Mouse (Mus musculus) MEL (cell line): ENCODE results near the gene Bmp7. TPM values are rescaled to one million over a fixed set of nuclear protein-coding genes. Genes with fewer than 3 reads are reported as not detected.

ENCODE experiments used
- DNase-seq: peaks from one replicate; pipeline ENCODE4 v3.0.0; 2011; ENCODE audit warnings: low read depth, low spot score
- H3K27ac ChIP-seq: 2 replicates; pipeline ENCODE4 v1.5.1; 2012; ENCODE audit warnings: low read depth, mild to moderate bottlenecking, control low read depth, low read length, moderate library complexity; ENCODE audit not compliant: control insufficient read depth
- H3K27me3 ChIP-seq, 2 experiments: fragments of 150-350 bp in 1 of 2; sonication (generic) in 1 of 2; 2 replicates each; pipeline ENCODE4 v1.6.1; 2012; ENCODE audit warnings: low read length in 2 of 2, mild to moderate bottlenecking in 2 of 2, improper control_type of control experiment in 1 of 2, moderate library complexity in 1 of 2; ENCODE audit not compliant: insufficient read depth in 2 of 2, control insufficient read depth in 1 of 2
- H3K36me3 ChIP-seq, 2 experiments: 2 replicates each; pipeline ENCODE4 v1.6.1; 2012 to 2014; ENCODE audit warnings: low read length in 2 of 2, improper control_type of control experiment in 1 of 2, inconsistent platforms in 1 of 2, mild to moderate bottlenecking in 1 of 2; ENCODE audit not compliant: insufficient read depth in 2 of 2, control insufficient read depth in 1 of 2
- H3K4me1 ChIP-seq, 2 experiments: fragments of 150-350 bp in 1 of 2; sonication (generic) in 1 of 2; 2 replicates each; pipeline ENCODE4 v1.6.1; 2012; ENCODE audit warnings: low read length in 2 of 2, improper control_type of control experiment in 1 of 2, mild to moderate bottlenecking in 1 of 2; ENCODE audit not compliant: insufficient read depth in 2 of 2, control insufficient read depth in 1 of 2
- H3K4me3 ChIP-seq, 2 experiments: fragments of 150-350 bp in 1 of 2; sonication (generic) in 1 of 2; 2 replicates each; pipeline ENCODE4 v1.5.1; 2012; ENCODE audit warnings: low read depth in 2 of 2, low read length in 2 of 2, mild to moderate bottlenecking in 2 of 2, moderate library complexity in 2 of 2, control low read depth in 1 of 2, improper control_type of control experiment in 1 of 2; ENCODE audit not compliant: control insufficient read depth in 1 of 2, insufficient read depth in 1 of 2
- H3K79me2 ChIP-seq: 2 replicates; pipeline ENCODE4 v1.6.1; 2012; ENCODE audit warnings: mild to moderate bottlenecking, low read length, moderate library complexity; ENCODE audit not compliant: control insufficient read depth, poor library complexity, insufficient read depth
- H3K9ac ChIP-seq: 2 replicates; pipeline ENCODE4 v1.6.1; 2012; ENCODE audit warnings: low read depth, mild to moderate bottlenecking, control low read depth, low read length, moderate library complexity; ENCODE audit not compliant: control insufficient read depth, poor library complexity, severe bottlenecking
- H3K9me3 ChIP-seq: fragments of 150-350 bp; sonication (generic); replicated peaks from 2 replicates; pipeline ENCODE4 v1.6.1; 2012; ENCODE audit warnings: mild to moderate bottlenecking, low read length, improper control_type of control experiment, moderate library complexity; ENCODE audit not compliant: insufficient read depth
- BHLHE40 ChIP-seq: IDR thresholded peaks from 2 replicates; pipeline ENCODE4 v1.6.1; 2012; ENCODE audit warnings: low read depth, mild to moderate bottlenecking, inconsistent platforms, low read length, improper control_type of control experiment, borderline replicate concordance
- CHD1 ChIP-seq: IDR thresholded peaks from 2 replicates; pipeline ENCODE4 v1.6.1; 2012; ENCODE audit warnings: low read depth, mild to moderate bottlenecking, inconsistent platforms, low read length, improper control_type of control experiment
- CHD2 ChIP-seq: IDR thresholded peaks from 2 replicates; pipeline ENCODE4 v1.6.1; 2011; ENCODE audit warnings: low read length, improper control_type of control experiment
- CTCF ChIP-seq, 3 experiments: IDR thresholded peaks in 2 of 3; conservative IDR thresholded peaks in 1 of 3; 2 replicates each; pipeline ENCODE4 v1.5.1; 2011 to 2012; ENCODE audit warnings: low read length in 3 of 3, low read depth in 2 of 3, mild to moderate bottlenecking in 2 of 3, improper control_type of control experiment in 1 of 3, inconsistent platforms in 1 of 3, mixed read lengths in 1 of 3, moderate library complexity in 1 of 3; ENCODE audit not compliant: control insufficient read depth in 1 of 3, insufficient read depth in 1 of 3, poor library complexity in 1 of 3, severe bottlenecking in 1 of 3
- ELF1 ChIP-seq: IDR thresholded peaks from 2 replicates; pipeline ENCODE4 v1.6.1; 2014; ENCODE audit warnings: low read depth, mild to moderate bottlenecking, inconsistent platforms, low read length, improper control_type of control experiment, moderate library complexity
- ETS1 ChIP-seq: IDR thresholded peaks from 2 replicates; pipeline ENCODE4 v1.6.1; 2012; ENCODE audit warnings: low read depth, mild to moderate bottlenecking, inconsistent platforms, low read length, improper control_type of control experiment, moderate library complexity
- GABPA ChIP-seq: IDR thresholded peaks from 2 replicates; pipeline ENCODE4 v1.6.1; 2012; ENCODE audit warnings: low read depth, mild to moderate bottlenecking, inconsistent platforms, low read length, improper control_type of control experiment, moderate library complexity
- GATA1 ChIP-seq: IDR thresholded peaks from 2 replicates; pipeline ENCODE4 v1.6.1; 2011; ENCODE audit warnings: low read depth, low read length, improper control_type of control experiment
- MEF2A ChIP-seq: IDR thresholded peaks from 2 replicates; pipeline ENCODE4 v1.6.1; 2014; ENCODE audit warnings: low read depth, mild to moderate bottlenecking, inconsistent platforms, low read length, improper control_type of control experiment; ENCODE audit not compliant: poor library complexity, insufficient replicate concordance, severe bottlenecking; ENCODE audit errors: extremely low read depth
- NRF1 ChIP-seq: IDR thresholded peaks from 2 replicates; pipeline ENCODE4 v1.6.1; 2014; ENCODE audit warnings: low read depth, mild to moderate bottlenecking, inconsistent platforms, low read length, improper control_type of control experiment, moderate library complexity; ENCODE audit not compliant: poor library complexity, insufficient read depth, severe bottlenecking
- POLR2AphosphoS5 ChIP-seq: IDR thresholded peaks from 2 replicates; pipeline ENCODE4 v1.6.1; 2012; ENCODE audit warnings: low read depth, borderline replicate concordance, mild to moderate bottlenecking, inconsistent platforms, low read length, moderate library complexity, mixed read lengths
- RAD21 ChIP-seq: IDR thresholded peaks from 2 replicates; pipeline ENCODE4 v1.6.1; 2011; ENCODE audit warnings: mild to moderate bottlenecking, low read depth, low read length, improper control_type of control experiment
- RCOR1 ChIP-seq: IDR thresholded peaks from 2 replicates; pipeline ENCODE4 v1.6.1; 2012; ENCODE audit warnings: low read depth, mild to moderate bottlenecking, inconsistent platforms, low read length, improper control_type of control experiment
- SIN3A ChIP-seq: IDR thresholded peaks from 2 replicates; pipeline ENCODE4 v1.6.1; 2012; ENCODE audit warnings: low read length, improper control_type of control experiment, inconsistent platforms
- TAL1 ChIP-seq: IDR thresholded peaks from 2 replicates; pipeline ENCODE4 v1.6.1; 2012; ENCODE audit warnings: mild to moderate bottlenecking, inconsistent platforms, low read length, moderate library complexity, mixed read lengths
- USF1 ChIP-seq: IDR thresholded peaks from 2 replicates; pipeline ENCODE4 v1.6.1; 2014; ENCODE audit warnings: low read depth, mild to moderate bottlenecking, inconsistent platforms, low read length, improper control_type of control experiment, moderate library complexity
- USF2 ChIP-seq, 2 experiments: IDR thresholded peaks; 2 replicates each; pipeline ENCODE4 v1.6.1; 2011 to 2012; ENCODE audit warnings: improper control_type of control experiment in 2 of 2, low read length in 2 of 2, borderline replicate concordance in 1 of 2, inconsistent platforms in 1 of 2, low read depth in 1 of 2, mild to moderate bottlenecking in 1 of 2; ENCODE audit not compliant: insufficient read depth in 1 of 2
- ZKSCAN1 ChIP-seq: IDR thresholded peaks from 2 replicates; pipeline ENCODE4 v1.6.1; 2012; ENCODE audit warnings: low read depth, mild to moderate bottlenecking, inconsistent platforms, low read length, improper control_type of control experiment, moderate library complexity
- ZMIZ1 ChIP-seq: IDR thresholded peaks from 2 replicates; pipeline ENCODE4 v1.6.1; 2012; ENCODE audit warnings: low read depth, mild to moderate bottlenecking, inconsistent platforms, low read length, improper control_type of control experiment, moderate library complexity
- polyA plus RNA-seq, 2 experiments: library from polyadenylated mRNA; stranded (reverse) in 1 of 2; unstranded in 1 of 2; fragments of >175 nt in 1 of 2; fragments of >200 nt in 1 of 2; gene quantifications; 2 replicates each; pipeline versions ENCODE4 v1.2.1 to v1.2.4; 2012; ENCODE audit warnings: low replicate concordance in 2 of 2, low read depth in 1 of 2; ENCODE audit not compliant: insufficient read length in 2 of 2, insufficient read depth in 1 of 2, missing spikeins in 1 of 2
- total RNA-seq: library from RNA; depleted of rRNA; stranded (reverse); fragments of 300-350 nt; gene quantifications from 2 replicates; pipeline ENCODE4 v1.2.3, GENCODE M21; 2012

The Bmp7 gene
- total and polyA plus RNA-seq, 3 experiments, result not detected

DNA sequence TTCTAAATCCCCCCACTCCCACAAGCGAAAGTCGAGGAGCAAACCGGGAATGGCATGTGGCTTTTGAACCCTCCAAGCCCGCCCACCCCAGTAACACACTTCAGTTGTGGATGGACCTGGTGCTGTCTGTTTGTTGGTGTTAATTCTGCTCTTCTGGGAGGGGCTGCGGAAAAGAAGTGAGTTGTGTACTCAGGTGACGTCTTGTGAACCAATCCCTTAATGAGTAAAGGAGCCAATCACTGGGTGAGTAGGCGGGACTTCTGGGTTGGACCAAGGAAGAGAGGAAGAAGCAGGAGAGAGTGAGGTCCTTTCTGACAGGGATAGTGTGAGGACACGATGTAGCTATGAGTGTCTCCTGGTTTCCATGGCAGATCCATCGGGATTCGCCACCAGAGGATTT is 83.1 kb downstream of the Bmp7 start:
- TF ChIP-seq RAD21 (no peak), ZKSCAN1 (no peak), CTCF (IDR thresholded peaks at IDR 0.05 in 2 of 3, conservative IDR thresholded peaks at IDR 0.05 in 1 of 3; ENCODE audit: control insufficient read depth in 1 of 3, insufficient read depth in 1 of 3, low read depth in 2 of 3, low read length in 3 of 3, poor library complexity in 1 of 3, severe bottlenecking in 1 of 3) (no peak), ZMIZ1 (no peak), ELF1 (no peak), USF2 (IDR thresholded peaks at IDR 0.05; ENCODE audit: borderline replicate concordance in 1 of 2, insufficient read depth in 1 of 2, low read depth in 1 of 2, low read length in 2 of 2) (no peak), ETS1 (no peak), GATA1 (no peak), RCOR1 (no peak), TAL1 (no peak), POLR2AphosphoS5 (no peak), MEF2A (no peak), CHD2 (no peak), SIN3A (no peak)
- H3K79me2 ChIP-seq, result no peaks in the 10 kb centered on the region
- no peak overlapping the region for H3K27ac ChIP-seq
- H3K4me1 ChIP-seq, result no peaks in the 10 kb centered on the region
- no peaks in the 10 kb centered on the region for H3K9me3 ChIP-seq
- no peaks in the 10 kb centered on the region for H3K27me3 ChIP-seq
- no peaks in the 10 kb centered on the region for H3K36me3 ChIP-seq
- H3K9ac ChIP-seq, result no peak overlapping the region
- no peak overlapping the region for H3K4me3 ChIP-seq
- DNase-seq, result no peak

DNA sequence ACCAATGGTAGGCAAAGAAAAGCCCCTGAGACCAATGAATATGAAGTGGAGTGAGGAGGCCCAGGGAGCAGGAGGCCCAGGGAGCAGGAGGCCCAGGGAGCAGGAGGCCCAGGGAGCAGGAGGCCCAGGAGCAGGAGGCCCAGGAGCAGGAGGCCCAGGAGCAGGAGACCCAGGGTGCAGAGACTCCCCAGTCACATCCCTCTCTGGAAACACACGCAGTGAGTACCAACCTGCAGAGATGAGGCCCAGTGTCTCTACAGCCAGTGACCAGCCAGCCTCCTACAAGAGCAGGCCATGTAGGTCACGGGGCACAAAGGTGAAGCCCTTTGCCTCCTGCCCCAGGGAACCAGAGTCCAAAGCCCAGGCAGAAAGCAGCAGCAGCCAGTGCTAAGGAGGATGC is 83.6 kb downstream of the Bmp7 start:
- Histone ChIP-seq H3K79me2 (no peaks in the 10 kb centered on the region), H3K36me3 (no peaks in the 10 kb centered on the region), H3K4me1 (no peaks in the 10 kb centered on the region), H3K9me3 (no peaks in the 10 kb centered on the region), H3K9ac (no peak overlapping the region), H3K27ac (no peak overlapping the region), H3K4me3 (no peak overlapping the region), H3K27me3 (no peaks in the 10 kb centered on the region)
- no peak for DNase-seq
- TF ChIP-seq BHLHE40, result no peak
- TF ChIP-seq GABPA, result no peak
- TF ChIP-seq MEF2A, result no peak
- TF ChIP-seq USF1, result no peak
- TF ChIP-seq NRF1, result no peak
- TF ChIP-seq CTCF (IDR thresholded peaks at IDR 0.05 in 2 of 3, conservative IDR thresholded peaks at IDR 0.05 in 1 of 3; ENCODE audit: control insufficient read depth in 1 of 3, insufficient read depth in 1 of 3, low read depth in 2 of 3, low read length in 3 of 3, poor library complexity in 1 of 3, severe bottlenecking in 1 of 3), result no peak
- no peak for TF ChIP-seq GATA1
- no peak for TF ChIP-seq CHD1
- no peak for TF ChIP-seq ZKSCAN1
